In genomic region chr5:47370184-47370583, GRCm38 (mm10) we compare ENCODE assay signal across 19 mouse cellular contexts.
"Had no signal": no experiment of that assay in that cellular context is flagged by ENCODE, and none has a peak within 500 bp of the region (broad histone marks: within the 10 kb centered on the region; RNA-seq: fewer than 3 reads in every experiment).

No protein-coding gene starts in this region.

- H3K4me1 ChIP-seq: midbrain, embryonic 10.5 days; midbrain, embryonic 12.5 days; neural tube, embryonic 13.5 days; neural tube, embryonic 15.5 days had no signal

- H3K4me2 ChIP-seq: lung, embryonic 14.5 days; midbrain, embryonic 12.5 days; neural tube, embryonic 13.5 days; neural tube, embryonic 15.5 days had no signal

- DNase-seq: lung, adult 18-20 months; lung, embryonic 14.5 days; lung, postnatal 10 days; lung, postnatal 4 days; midbrain, embryonic 14.5 days; retina, postnatal 1 day; right cerebral cortex, adult 18-20 months; right cerebral cortex, postnatal 25 days; right cerebral cortex, postnatal 4 days; spleen, adult 18-20 months; thymus, adult 18-20 months; thymus, postnatal 14 days; thymus, postnatal 36 days had no signal

- H3K9ac ChIP-seq: lung, embryonic 14.5 days; midbrain, embryonic 12.5 days; neural tube, embryonic 13.5 days; neural tube, embryonic 15.5 days had no signal

- H3K9me3 ChIP-seq: midbrain, embryonic 10.5 days; midbrain, embryonic 12.5 days; neural tube, embryonic 13.5 days; neural tube, embryonic 15.5 days had no signal

- H3K27me3 ChIP-seq: midbrain, embryonic 12.5 days; neural tube, embryonic 13.5 days; neural tube, embryonic 15.5 days had no signal

- H3K36me3 ChIP-seq: midbrain, embryonic 10.5 days; midbrain, embryonic 12.5 days; neural tube, embryonic 13.5 days; neural tube, embryonic 15.5 days had no signal

- H3K27ac ChIP-seq: midbrain, embryonic 10.5 days; midbrain, embryonic 12.5 days; neural tube, embryonic 13.5 days; neural tube, embryonic 15.5 days had no signal

- ATAC-seq: midbrain, embryonic 16.5 days had no signal

- H3K4me3 ChIP-seq: midbrain, embryonic 10.5 days; midbrain, embryonic 12.5 days; myocyte; neural tube, embryonic 13.5 days; neural tube, embryonic 15.5 days had no signal
